Mouse (Mus musculus): Measurements from ENCODE around the gene Zfp512b.
A peak's percentile ranks its signal among the peaks of the same experiment; 100 is the strongest.

Zfp512b gene

DNA sequence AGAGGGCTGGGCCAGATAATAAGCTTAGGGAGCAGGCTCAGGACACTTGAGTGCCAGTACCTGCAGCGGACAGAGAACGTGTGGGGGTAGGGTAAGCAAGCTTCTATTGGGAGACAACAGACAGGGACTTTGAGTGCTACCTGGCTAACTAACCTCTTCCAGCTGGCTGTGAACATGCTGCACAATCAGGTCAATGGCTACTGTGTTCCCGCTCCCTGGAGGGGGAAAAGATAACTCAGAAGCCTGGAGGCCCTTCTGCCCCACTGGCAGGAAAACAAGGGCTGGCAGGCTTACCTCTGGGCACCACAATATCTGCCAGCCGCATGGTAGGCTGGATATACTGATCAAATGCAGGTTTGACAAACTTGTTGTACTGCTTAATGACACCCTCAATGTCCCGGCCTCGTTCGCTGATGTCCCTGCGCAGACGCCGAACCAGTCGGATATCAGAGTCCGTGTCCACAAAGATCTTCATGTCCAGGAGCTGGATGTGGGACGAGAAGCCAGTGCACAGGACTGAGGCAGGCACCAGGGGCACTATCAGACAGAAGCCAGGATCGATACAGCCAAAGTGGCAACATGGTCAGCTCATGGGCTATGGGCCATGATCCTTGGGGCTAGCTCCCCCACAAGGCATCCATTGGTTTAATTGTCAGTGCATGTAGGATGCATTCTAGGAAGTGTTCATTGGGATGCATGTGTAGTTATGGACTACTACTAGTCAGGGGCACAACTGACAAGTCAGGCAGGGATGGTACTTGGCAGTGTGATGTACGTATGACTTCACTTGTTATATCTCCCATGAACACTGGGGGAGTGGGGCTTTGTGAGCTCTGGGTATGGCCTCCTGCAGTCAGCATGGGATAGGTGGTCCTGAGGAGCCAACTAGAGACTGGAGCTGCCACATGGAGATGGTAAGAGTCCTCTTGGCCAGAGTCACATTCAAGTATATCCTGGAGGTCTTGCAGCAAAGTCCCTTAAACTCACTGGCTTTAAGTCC is 19.4 kb downstream of the Zfp512b start:
- DNase-seq = peak; percentile 65 to 73

DNA sequence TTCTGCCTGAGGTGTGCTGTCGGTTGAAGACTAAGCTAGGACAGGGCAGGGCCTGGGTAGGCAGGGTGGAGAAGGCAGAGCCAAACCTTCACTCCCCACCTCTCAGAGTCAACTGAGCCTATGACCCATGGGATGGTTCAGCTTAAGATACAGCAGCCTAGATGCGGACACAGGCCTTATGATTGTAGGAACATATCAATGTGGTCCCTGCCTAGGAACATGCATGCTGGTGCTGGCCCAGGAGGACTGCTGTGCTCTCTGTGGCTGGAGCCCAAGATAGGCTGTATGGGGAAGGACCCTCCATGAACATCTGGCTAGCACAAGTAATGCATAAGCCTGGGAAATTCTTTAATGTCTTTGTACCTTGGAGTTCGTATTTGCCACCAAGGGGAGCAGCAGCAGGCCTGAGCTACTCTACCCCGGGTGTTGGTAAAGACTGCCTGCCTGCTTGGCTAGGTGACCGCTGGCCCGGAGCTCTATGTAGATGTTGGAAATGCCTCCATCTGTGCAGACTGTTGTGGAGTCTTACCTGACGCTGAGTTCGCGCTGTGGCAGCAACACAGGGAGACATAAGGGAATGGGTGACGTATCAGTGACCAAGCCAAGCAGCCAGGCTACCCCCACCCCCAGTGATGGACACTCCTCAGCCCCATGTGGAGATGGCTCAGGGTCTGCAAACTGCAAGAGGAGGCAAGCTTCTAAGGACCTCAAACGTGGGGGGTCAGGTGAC is 20.5 kb downstream of the Zfp512b start:
- peak in 1 of 2 experiments; percentile 44 for DNase-seq

DNA sequence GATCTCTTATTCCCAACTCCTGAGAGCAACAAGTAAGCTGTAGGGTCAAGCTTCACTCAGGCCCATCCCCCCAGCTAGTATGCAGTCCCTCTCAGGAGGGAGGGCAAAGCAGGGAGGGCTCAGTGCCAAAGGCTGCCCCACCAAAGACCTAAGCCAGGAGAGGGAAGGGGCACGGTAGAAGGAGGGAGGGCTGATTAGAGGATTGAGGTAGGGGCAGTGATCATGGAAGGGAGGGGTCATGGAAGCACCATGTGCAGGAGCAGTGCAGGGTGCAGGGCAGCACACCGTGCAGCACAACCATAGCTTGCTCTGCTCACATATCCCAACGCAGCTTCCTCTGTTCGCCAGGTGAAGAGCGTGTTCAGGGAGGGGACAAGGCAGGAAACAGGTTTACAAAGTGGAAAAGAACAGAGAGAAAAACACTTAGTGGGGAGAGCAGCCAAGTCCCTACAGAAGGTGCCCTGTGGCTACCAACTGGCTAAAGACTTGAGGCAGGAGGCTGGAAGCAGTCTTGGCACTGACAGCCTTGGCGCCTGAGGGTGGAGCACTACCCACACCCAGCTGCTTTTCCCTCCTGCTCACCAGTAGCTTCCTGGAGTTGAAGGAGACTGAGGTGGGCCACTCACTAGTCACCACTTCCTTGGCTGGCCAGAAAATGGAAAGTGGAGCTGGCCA is 21.5 kb downstream of the Zfp512b start:
- peak; percentile 78 to 80 for DNase-seq

DNA sequence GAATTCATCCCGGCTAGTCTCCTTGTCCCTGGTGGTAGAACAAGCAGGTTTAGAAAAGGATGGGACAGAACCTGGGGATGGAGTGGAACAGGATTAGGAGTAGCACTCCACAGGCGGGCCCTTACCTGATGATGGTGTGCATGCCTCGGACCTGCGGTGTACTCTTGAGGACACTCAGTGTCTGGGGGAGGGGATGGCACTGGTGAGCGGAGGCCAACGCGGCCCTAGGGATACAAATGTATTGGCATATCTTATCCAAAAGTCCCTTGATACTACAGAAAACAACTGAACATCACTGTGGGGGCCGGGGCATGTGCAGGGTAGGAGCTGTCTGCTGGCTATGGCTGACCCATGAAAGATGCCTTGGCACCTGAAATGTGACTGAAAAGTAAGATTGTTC is 22.2 kb downstream of the Zfp512b start:
- no peak for DNase-seq

DNA sequence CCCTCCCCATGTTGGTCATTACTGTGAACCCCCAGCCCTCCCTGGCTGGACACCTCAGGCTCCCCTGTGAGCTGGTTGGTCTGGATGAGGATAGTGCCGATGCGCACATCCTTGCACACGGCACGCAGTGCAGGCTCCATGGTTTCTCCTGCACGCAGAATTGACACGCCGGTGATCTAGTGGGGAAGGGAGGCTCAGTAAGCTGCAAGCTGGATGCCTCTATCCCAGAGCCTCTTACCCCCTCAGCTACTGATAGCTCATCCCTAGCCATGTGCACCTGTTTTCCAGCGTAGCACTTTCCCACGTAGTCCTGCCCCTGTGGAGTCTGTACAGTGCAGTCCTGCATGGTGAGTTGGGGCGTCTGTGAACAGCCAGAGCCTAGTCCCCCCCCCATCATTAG is 22.7 kb downstream of the Zfp512b start:
- DNase-seq = no peak

DNA sequence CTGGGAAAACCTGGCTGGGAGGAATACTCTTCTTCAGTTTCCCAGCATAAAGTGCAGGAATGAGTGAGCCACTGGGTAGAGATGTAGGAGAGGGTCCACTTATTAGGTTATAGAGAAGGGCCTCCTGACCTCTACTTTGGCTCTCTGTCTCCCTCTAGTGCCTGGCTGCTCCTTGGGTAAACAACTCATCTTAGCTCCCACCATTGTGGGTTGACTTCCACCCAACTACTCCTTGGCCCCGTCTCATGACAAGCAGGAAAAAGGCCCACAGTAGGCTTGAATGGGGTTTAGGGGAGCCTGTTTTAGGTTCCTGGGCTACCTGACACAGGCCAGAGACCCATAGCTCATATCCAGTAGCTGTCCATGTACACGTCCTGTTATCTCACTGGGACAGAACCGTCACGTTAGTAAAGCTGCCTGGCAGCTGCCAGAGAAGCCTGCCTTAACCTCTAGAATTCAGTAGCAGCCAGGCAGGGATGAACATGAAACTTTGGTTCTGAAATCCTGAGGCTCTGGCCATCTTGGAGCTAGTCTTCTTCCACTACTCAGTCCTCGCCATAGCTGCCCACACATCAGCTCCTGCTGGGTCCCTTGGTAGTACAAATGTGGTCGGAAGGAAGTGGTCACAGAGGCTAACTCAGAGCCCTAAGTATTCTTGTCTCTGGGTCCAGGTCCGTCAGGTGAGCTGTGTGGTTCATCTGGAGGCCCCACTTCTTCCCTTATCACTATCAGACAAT is 24.2 kb downstream of the Zfp512b start:
- peak; percentile 59 to 79 for DNase-seq

DNA sequence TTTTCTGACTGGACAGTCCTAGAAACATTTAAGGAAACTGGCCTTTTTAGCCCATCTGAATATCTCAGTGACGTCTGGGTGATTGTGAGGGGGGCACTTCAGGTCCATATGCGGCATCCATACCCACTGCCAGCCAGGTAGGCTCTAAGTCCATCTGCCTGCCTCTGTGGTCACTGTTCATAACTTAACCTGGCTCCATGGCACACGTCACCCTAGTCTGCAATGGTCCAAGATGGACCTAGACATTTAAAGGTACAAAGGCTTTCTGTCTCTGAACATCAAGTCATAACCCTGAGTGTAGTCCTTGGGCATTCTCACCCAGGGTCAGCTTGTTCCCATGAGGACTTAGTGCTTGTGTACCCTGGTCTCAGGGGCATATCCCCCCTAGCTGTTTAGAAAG is 25.3 kb downstream of the Zfp512b start:
- no peak for DNase-seq

DNA sequence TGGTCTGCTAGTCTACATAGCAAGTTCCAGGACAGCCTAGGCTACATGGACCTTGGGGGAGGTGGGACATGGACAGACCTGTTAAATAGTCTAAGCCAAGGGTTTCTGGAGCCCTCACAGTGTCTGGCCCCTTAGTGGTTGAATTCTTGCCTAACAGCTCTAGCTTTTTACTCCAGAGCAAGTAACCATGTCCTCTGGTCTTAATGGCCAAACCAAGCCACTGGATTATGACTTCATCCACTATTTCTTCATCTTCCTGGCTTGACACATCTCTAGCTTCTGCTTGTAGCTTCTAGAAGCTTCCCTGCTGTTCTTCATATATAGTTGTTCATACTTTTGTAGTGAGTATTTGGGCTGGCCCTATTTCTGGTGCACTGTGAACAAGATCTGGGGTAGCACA is 38.8 kb downstream of the Zfp512b start:
- DNase-seq = no peak

DNA sequence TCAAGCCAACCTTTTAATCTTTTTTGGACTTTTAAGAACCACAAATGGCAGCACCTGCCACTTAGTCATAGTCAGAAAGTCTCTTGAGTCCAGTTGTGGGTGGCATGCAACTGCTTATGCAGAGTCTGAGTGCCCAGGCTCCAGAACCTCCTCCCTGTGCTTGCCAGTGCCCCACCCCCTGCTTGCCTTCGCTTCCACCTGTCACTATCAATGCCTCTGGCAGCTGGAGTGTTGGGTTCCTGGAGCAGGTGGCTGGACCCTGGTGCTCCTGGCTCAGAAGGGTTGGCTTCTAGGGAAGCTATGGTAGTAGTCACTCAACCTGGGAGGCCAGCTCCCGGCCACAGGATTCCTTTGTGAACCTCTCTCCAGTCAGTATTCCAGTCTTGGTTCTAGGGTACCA is 42.4 kb downstream of the Zfp512b start:
- DNase-seq = no peak

DNA sequence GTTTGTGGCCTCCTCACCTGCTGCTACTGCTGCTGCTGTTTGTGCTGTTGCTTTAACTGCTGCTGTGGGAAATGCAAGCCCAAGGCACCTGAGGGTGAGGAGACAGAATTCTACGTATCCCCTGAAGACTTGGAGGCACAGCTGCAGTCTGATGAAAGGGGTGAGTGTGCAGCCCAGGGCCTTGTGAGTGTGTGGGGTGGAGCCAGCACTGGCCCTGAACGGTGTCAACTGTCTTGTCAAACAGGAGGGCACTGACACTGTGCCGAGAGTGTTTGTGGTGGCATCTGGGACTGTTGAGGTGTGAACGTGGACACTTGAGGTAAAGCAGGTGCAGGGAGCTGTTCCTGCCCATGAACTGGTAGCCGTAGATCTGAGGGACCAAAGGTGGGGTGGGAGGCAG is 43.9 kb downstream of the Zfp512b start:
- DNase-seq = no peak

DNA sequence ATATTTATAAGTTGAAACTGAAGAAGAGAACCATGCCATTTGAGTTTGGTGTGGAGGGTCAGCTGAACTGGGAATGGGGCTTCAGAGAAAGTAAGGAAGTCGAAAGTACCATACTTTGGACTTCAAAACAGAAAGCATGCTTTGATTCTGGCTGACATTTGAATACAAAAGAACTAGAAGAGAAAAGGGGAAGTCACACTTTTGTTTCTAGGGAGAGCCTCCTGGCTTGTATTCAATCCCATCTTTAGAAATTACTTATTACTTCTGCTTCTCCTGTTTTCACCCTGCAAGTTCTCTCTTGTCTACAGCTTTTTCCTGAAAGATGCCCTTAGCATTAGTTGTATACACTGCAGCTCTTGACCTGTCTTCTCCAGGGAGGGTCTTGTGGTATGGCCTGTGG is 44.4 kb downstream of the Zfp512b start:
- DNase-seq = no peak

DNA sequence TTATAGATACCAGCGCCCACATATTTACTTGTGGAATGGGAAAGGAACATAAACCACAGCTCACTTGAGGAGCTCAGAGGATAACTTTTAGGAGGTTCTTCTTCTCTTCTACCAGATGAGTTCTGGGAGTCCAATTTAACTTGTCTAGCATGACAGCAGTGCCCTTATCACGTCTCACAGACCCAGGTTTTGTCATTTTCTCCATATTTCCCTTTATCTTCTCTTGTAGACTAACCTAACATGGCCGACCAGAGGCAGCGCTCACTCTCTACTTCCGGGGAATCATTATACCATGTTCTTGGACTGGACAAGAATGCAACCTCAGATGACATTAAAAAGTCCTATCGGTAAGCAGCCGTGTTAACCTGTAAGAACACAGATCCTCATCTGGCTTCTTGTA is 46.5 kb downstream of the Zfp512b start:
- DNase-seq = no peak

DNA sequence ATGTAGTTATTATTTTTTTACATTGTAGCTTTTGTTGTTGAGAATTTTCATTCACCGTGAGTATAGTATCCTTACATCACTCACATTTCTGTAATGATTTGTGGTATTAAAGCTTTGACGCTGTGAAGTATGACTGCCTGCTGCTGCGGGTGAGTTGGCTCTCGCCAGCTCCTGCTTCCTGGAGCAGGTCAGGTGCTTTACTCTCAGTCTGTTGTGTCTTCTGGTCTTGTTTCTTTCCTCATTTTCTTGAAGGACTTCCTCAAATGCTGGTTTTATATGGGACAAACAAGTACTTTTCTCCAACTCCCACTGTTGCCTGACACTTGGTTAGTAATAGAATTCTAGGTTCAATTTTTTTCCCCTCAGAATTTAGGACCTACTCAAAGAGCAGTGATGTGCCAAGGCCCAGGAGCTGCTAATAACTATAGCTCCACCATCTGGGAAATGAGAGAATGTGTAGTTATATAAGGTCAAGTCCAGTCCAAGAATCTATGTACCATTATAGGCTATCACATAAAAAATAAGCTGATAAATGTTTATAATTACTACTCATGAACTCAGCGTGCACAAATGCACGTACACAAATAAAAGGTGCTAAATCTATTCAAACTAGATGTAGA is 50.7 kb downstream of the Zfp512b start:
- DNase-seq = no peak

DNA sequence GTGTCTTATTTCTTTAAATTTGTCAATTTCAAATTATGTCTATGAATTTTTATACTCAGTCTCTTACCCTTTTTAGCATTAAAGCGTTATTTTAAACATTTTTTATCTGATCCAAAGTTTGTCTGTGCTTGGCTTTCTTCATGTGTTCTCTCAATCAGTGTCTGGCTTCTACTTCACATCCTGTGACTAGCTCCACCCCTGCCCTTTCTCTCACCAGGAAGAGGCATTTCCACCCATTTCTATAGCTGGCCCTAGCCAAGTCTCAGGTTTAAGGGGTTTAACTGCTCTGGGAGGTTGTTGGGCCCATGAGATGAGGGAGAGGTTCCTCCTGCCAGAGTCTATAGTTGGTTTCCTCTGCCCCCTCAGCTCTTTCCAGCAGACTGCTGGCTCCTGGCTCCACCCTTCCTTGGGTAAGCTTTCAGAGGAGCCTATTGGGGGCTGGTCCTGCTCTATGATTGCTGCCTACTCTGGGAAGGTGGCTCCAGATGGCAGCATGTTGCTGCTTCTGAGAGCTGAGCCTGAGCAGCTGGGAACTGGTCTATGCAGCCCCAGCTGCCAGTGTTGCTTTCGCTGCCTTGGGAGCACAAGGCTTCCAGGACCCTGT is 55.1 kb downstream of the Zfp512b start:
- DNase-seq = peak; percentile 51 to 54

DNA sequence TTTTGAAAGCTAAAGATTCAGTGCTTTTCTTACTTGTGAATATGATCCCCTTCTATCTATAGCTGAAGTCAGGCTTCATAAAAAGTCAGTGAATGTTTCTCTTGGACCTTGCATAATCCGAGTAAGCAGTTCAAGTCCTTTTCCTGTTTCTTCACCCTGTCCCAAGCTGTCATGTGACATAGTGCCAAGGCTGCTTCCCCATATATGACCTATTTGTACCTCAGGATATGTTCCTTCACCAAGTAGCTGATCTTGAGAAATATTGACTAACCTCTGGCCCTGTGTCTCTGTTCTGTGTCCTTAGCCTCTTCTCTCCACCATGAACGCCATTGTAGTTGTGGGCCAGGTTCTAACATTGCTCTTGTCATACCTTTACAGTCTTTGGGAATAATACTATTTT is 56.2 kb downstream of the Zfp512b start:
- no peak for DNase-seq

DNA sequence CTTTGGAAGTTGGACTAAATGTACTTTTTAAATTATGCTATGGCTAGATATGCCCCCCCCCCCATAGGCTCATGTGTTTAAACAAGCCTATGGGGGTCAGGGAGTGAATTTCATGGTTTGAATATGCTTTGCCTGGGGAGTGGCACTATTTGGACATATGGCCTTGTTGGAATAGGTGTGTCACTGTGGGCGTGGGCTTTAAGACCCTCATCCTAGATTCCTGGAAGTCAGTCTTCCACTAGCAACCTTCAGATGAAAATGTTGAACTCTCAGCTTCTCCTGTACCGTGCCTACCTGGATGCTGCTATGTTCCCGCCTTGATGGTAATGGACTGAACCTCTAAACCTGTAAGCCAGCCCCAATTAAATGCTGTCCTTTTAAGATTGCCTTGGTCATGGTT is 60.0 kb downstream of the Zfp512b start:
- DNase-seq = no peak

Data from cerebellum, postnatal 14 days (tissue).